Mouse (Mus musculus) MEL (cell line): ENCODE measurements at regions not wholly inside any gene's neighbourhood (a gene's known extent, or its start where the extent isn't known, plus 50 kb on each side); places are given as distances from the start of the nearest gene placed in this dataset.

Source experiments
- CTCF ChIP-seq, 3 experiments: IDR thresholded peaks in 2 of 3; conservative IDR thresholded peaks in 1 of 3; 2 replicates each; pipeline ENCODE4 v1.5.1; 2011 to 2012; ENCODE audit warnings: low read length in 3 of 3, low read depth in 2 of 3, mild to moderate bottlenecking in 2 of 3, improper control_type of control experiment in 1 of 3, inconsistent platforms in 1 of 3, mixed read lengths in 1 of 3, moderate library complexity in 1 of 3; ENCODE audit not compliant: control insufficient read depth in 1 of 3, insufficient read depth in 1 of 3, poor library complexity in 1 of 3, severe bottlenecking in 1 of 3
- ETS1 ChIP-seq: IDR thresholded peaks from 2 replicates; pipeline ENCODE4 v1.6.1; 2012; ENCODE audit warnings: low read depth, mild to moderate bottlenecking, inconsistent platforms, low read length, improper control_type of control experiment, moderate library complexity
- HCFC1 ChIP-seq: IDR thresholded peaks from 2 replicates; pipeline ENCODE4 v1.6.1; 2012; ENCODE audit warnings: low read depth, mild to moderate bottlenecking, inconsistent platforms, low read length, improper control_type of control experiment, moderate library complexity
- JUND ChIP-seq: IDR thresholded peaks from 2 replicates; pipeline ENCODE4 v1.6.1; 2011; ENCODE audit warnings: low read depth, mild to moderate bottlenecking, improper control_type of control experiment, low read length
- MEF2A ChIP-seq: IDR thresholded peaks from 2 replicates; pipeline ENCODE4 v1.6.1; 2014; ENCODE audit warnings: low read depth, mild to moderate bottlenecking, inconsistent platforms, low read length, improper control_type of control experiment; ENCODE audit not compliant: poor library complexity, insufficient replicate concordance, severe bottlenecking; ENCODE audit errors: extremely low read depth
- TAL1 ChIP-seq: IDR thresholded peaks from 2 replicates; pipeline ENCODE4 v1.6.1; 2012; ENCODE audit warnings: mild to moderate bottlenecking, inconsistent platforms, low read length, moderate library complexity, mixed read lengths
- TCF12 ChIP-seq: IDR thresholded peaks from 2 replicates; pipeline ENCODE4 v1.6.1; 2014; ENCODE audit warnings: low read depth, mild to moderate bottlenecking, inconsistent platforms, low read length, improper control_type of control experiment, moderate library complexity
- ZC3H11A ChIP-seq: IDR thresholded peaks from 2 replicates; pipeline ENCODE4 v1.6.1; 2012; ENCODE audit warnings: low read depth, mild to moderate bottlenecking, inconsistent platforms, low read length, improper control_type of control experiment

GRCm38 (mm10) chr9:115637114-115637513 lies 272.1 kb upstream of the Gadl1 start:
- TF ChIP-seq CTCF (IDR thresholded peaks at IDR 0.05 in 2 of 3, conservative IDR thresholded peaks at IDR 0.05 in 1 of 3; ENCODE audit: control insufficient read depth in 1 of 3, insufficient read depth in 1 of 3, low read depth in 2 of 3, low read length in 3 of 3, poor library complexity in 1 of 3, severe bottlenecking in 1 of 3) (no peak), JUND (no peak), ETS1 (no peak), MEF2A (no peak), TAL1 (no peak), ZC3H11A (no peak), TCF12 (no peak), HCFC1 (no peak)
